Mouse (Mus musculus) myocyte (in vitro differentiated cells): ENCODE results near the gene Tdrd7.
A peak's percentile ranks its signal among the peaks of the same experiment; 100 is the strongest.

Experiments
- CEBPB ChIP-seq: IDR thresholded peaks from 2 replicates; pipeline ENCODE4 v1.6.1; 2011; ENCODE audit warnings: mild to moderate bottlenecking, moderate library complexity; ENCODE audit not compliant: poor library complexity, insufficient read depth, severe bottlenecking
- E2F4 ChIP-seq: IDR thresholded peaks from one replicate; pipeline ENCODE4 v1.6.1; 2011; ENCODE audit warnings: mild to moderate bottlenecking, control low read depth, moderate library complexity; ENCODE audit not compliant: insufficient read depth
- MYOD1 ChIP-seq, 3 experiments: IDR thresholded peaks; one replicate each; pipeline ENCODE4 v1.6.1; 2011; ENCODE audit warnings: control low read depth in 2 of 3, low read depth in 2 of 3, mild to moderate bottlenecking in 2 of 3, moderate library complexity in 1 of 3; ENCODE audit not compliant: insufficient read length in 2 of 3, control insufficient read depth in 1 of 3
- MYOG ChIP-seq, 3 experiments: IDR thresholded peaks; one replicate each; pipeline ENCODE4 v1.6.1; 2011; ENCODE audit warnings: control low read depth in 2 of 3, low read depth in 2 of 3, mild to moderate bottlenecking in 2 of 3; ENCODE audit not compliant: insufficient read length in 2 of 3, control insufficient read depth in 1 of 3, insufficient read depth in 1 of 3
- POLR2A ChIP-seq: IDR thresholded peaks from one replicate; pipeline ENCODE4 v1.6.1; 2011; ENCODE audit warnings: low read depth, mild to moderate bottlenecking, control low read depth, moderate library complexity; ENCODE audit not compliant: insufficient read length
- POLR2AphosphoS2 ChIP-seq: IDR thresholded peaks from one replicate; pipeline ENCODE4 v1.6.1; 2011; ENCODE audit warnings: low read depth, control low read depth; ENCODE audit not compliant: insufficient read length
- REST ChIP-seq: IDR thresholded peaks from one replicate; pipeline ENCODE4 v1.6.1; 2011; ENCODE audit warnings: mild to moderate bottlenecking, control low read depth, moderate library complexity; ENCODE audit not compliant: insufficient read depth, insufficient read length
- SRF ChIP-seq: IDR thresholded peaks from one replicate; pipeline ENCODE4 v1.6.1; 2011; ENCODE audit warnings: low read depth; ENCODE audit not compliant: control insufficient read depth, insufficient read length
- TCF12 ChIP-seq: IDR thresholded peaks from one replicate; pipeline ENCODE4 v1.6.1; 2011; ENCODE audit warnings: mild to moderate bottlenecking, control low read depth; ENCODE audit not compliant: poor library complexity, insufficient read depth, severe bottlenecking
- TCF3 ChIP-seq: IDR thresholded peaks from one replicate; pipeline ENCODE4 v1.6.1; 2011; ENCODE audit warnings: low read depth, control low read depth; ENCODE audit not compliant: insufficient read length
- USF1 ChIP-seq: IDR thresholded peaks from one replicate; pipeline ENCODE4 v1.6.1; 2011; ENCODE audit warnings: low read depth, mild to moderate bottlenecking, control low read depth, moderate library complexity

- TF ChIP-seq SRF (no peak), POLR2A (peak; percentile 50), MYOG (IDR thresholded peaks at IDR 0.05; ENCODE audit: control insufficient read depth in 1 of 3, insufficient read depth in 1 of 3, insufficient read length in 2 of 3, low read depth in 2 of 3) (peak in 1 of 3 experiments; percentile 50), E2F4 (no peak), TCF12 (no peak), MYOD1 (IDR thresholded peaks at IDR 0.05; ENCODE audit: control insufficient read depth in 1 of 3, insufficient read length in 2 of 3, low read depth in 2 of 3) (no peak), USF1 (no peak), TCF3 (no peak), REST (no peak), POLR2AphosphoS2 (no peak), CEBPB (no peak)
These were observed 6.8 kb downstream of the Tdrd7 start for GRCm38 (mm10) chr4:45971806-45972447.
